In genomic region chr14:105084757-105085330, GRCm38 (mm10) we compare ENCODE assay signal across 12 mouse cellular contexts.
DNase-seq lines count a peak whose midpoint lies in the region; ATAC-seq and TF ChIP-seq lines count a peak whose summit lies in the region.
"Had no signal": no experiment of that assay in that cellular context is flagged by ENCODE, and none has a peak within 500 bp of the region (broad histone marks: within the 10 kb centered on the region; RNA-seq: fewer than 3 reads in every experiment).

No protein-coding gene starts in this region.

- H3K36me3 ChIP-seq in hindbrain, embryonic 15.5 days, result no peaks in the 10 kb centered on the region
- no peaks in the 10 kb centered on the region for H3K36me3 ChIP-seq in midbrain, postnatal 0 days (ENCODE audit: insufficient read depth, low read length)
- H3K36me3 ChIP-seq: neural tube, embryonic 13.5 days had no signal

- intact Hi-C loops in left cerebral cortex, postnatal 4 days (cut with DNase I), result no loop called here

- 0 out of 2 replicates have a peak, but pooled peaks have one; percentile 19 for ATAC-seq in hindbrain, embryonic 15.5 days (ENCODE audit: low FRiP score, low read depth)
- ATAC-seq in midbrain, postnatal 0 days (ENCODE audit: low FRiP score), result no peak

- no peaks in the 10 kb centered on the region for H3K9me3 ChIP-seq in hindbrain, embryonic 15.5 days
- H3K9me3 ChIP-seq in midbrain, postnatal 0 days (ENCODE audit: low read length), result no peaks in the 10 kb centered on the region
- H3K9me3 ChIP-seq: neural tube, embryonic 13.5 days had no signal

- whole genome bisulfite sequencing in hindbrain, embryonic 15.5 days, result 29% methylated on average over 8 of the region's 8 CpGs
- WGBS in midbrain, postnatal 0 days, result 20% methylated on average over 8 of the region's 8 CpGs

- DNase-seq in embryo, embryonic 11 days, result peak; percentile 14
- no peak for DNase-seq in embryo, embryonic 10 days (ENCODE audit: low spot score)
- peak; percentile 73 for DNase-seq in left cerebral cortex, postnatal 4 days
- no peak for DNase-seq in left cerebral cortex, adult 9 months (ENCODE audit: low spot score in 2 of 2)
- peak; percentile 73 for DNase-seq in midbrain, postnatal 0 days (ENCODE audit: low spot score)
- no peak for DNase-seq in right cerebral cortex, postnatal 14 days
- no peak for DNase-seq in adrenal gland, postnatal 14 days
- DNase-seq: adrenal gland, adult 2 months; cerebellum, postnatal 36 days; kidney, adult 2 months had no signal

- no peak overlapping the region for H3K4me3 ChIP-seq in hindbrain, embryonic 15.5 days
- H3K4me3 ChIP-seq in midbrain, postnatal 0 days (ENCODE audit: low read depth, low read length), result no peak overlapping the region
- H3K4me3 ChIP-seq: neural tube, embryonic 13.5 days had no signal

- no peak for TF ChIP-seq CTCF in midbrain, postnatal 0 days (IDR thresholded peaks at IDR 0.05)

- no peak overlapping the region for H3K4me2 ChIP-seq in hindbrain, embryonic 15.5 days
- H3K4me2 ChIP-seq in midbrain, postnatal 0 days (ENCODE audit: low read depth, low read length, poor library complexity, severe bottlenecking), result no peak overlapping the region
- H3K4me2 ChIP-seq: neural tube, embryonic 13.5 days had no signal

- H3K9ac ChIP-seq in hindbrain, embryonic 15.5 days, result no peak overlapping the region
- H3K9ac ChIP-seq in midbrain, postnatal 0 days (replicated peaks; ENCODE audit: low read length, poor library complexity, severe bottlenecking), result no peak overlapping the region
- H3K9ac ChIP-seq: neural tube, embryonic 13.5 days had no signal

- H3K27me3 ChIP-seq in hindbrain, embryonic 15.5 days, result no peaks in the 10 kb centered on the region
- H3K27me3 ChIP-seq in midbrain, postnatal 0 days (ENCODE audit: insufficient read depth, low read length), result no peaks in the 10 kb centered on the region
- H3K27me3 ChIP-seq: neural tube, embryonic 13.5 days had no signal

- no peak overlapping the region for H3K27ac ChIP-seq in hindbrain, embryonic 15.5 days (replicated peaks)
- H3K27ac ChIP-seq in midbrain, postnatal 0 days (ENCODE audit: low read depth, low read length), result no peak overlapping the region
- H3K27ac ChIP-seq: neural tube, embryonic 13.5 days had no signal

- 0 out of 2 replicates have a peak, but pooled peaks cover 3% of the 10 kb centered on the region for H3K4me1 ChIP-seq in hindbrain, embryonic 15.5 days (replicated peaks)
- no peaks in the 10 kb centered on the region for H3K4me1 ChIP-seq in midbrain, postnatal 0 days (ENCODE audit: insufficient read depth, low read length)

Comparison
In these comparisons a context has a peak if more than half of its experiments do, and no peak if none do; other contexts are left out.
1. DNase-seq: peak in embryo, embryonic 11 days (single experiment), left cerebral cortex, postnatal 4 days (single experiment) and midbrain, postnatal 0 days (single experiment); none in embryo, embryonic 10 days (single experiment), left cerebral cortex, adult 9 months (0 of 2), right cerebral cortex, postnatal 14 days (single experiment) and adrenal gland, postnatal 14 days (single experiment).